Mouse (Mus musculus) midbrain, embryonic 14.5 days (tissue): ENCODE data around the gene Gm3173. TPM values are rescaled to one million over a fixed set of nuclear protein-coding genes. Genes with fewer than 3 reads are reported as not detected.
"Not testable (repeated sequence)": the region's sequence is repeated elsewhere in the genome, so short reads cannot be mapped to it uniquely, and the experiment has no call there.

Source experiments
- ATAC-seq: fragments of 200-750 bp; cut with Nextera tagmentation; 2 replicates; pipeline ENCODE4 v1.8.0; 2017; ENCODE audit warnings: moderate number of reproducible peaks, moderate library complexity; ENCODE audit not compliant: low FRiP score, low TSS enrichment
- DNase-seq: peaks from one replicate; pipeline ENCODE4 v3.0.0-alpha.2; 2015
- H3K27ac ChIP-seq: fragments of 300-500 bp; sonication (generic); replicated peaks from 2 replicates; pipeline ENCODE4 v1.5.1; 2014; ENCODE audit warnings: mild to moderate bottlenecking, low read depth, low read length, moderate library complexity
- H3K27me3 ChIP-seq: fragments of 300-500 bp; sonication (generic); 2 replicates; pipeline ENCODE4 v1.6.1; 2014; ENCODE audit warnings: low read length, control low read depth, mixed read lengths; ENCODE audit not compliant: control insufficient read depth, insufficient read depth
- H3K36me3 ChIP-seq: fragments of 300-500 bp; sonication (generic); 2 replicates; pipeline ENCODE4 v1.6.1; 2014; ENCODE audit warnings: low read length, control low read depth; ENCODE audit not compliant: control insufficient read depth, insufficient read depth
- H3K4me1 ChIP-seq: fragments of 300-500 bp; sonication (generic); 2 replicates; pipeline ENCODE4 v1.6.1; 2014; ENCODE audit warnings: mild to moderate bottlenecking, antibody characterized with exemption, low read length, control low read depth; ENCODE audit not compliant: control insufficient read depth, insufficient read depth
- H3K4me2 ChIP-seq: fragments of 300-500 bp; sonication (generic); 2 replicates; pipeline ENCODE4 v1.6.1; 2014; ENCODE audit warnings: mild to moderate bottlenecking, low read length, moderate library complexity
- H3K4me3 ChIP-seq: fragments of 300-500 bp; sonication (generic); replicated peaks from 2 replicates; pipeline ENCODE4 v1.5.1; 2014; ENCODE audit warnings: low read depth, low read length
- H3K9ac ChIP-seq: fragments of 300-500 bp; sonication (generic); replicated peaks from 2 replicates; pipeline ENCODE4 v1.6.1; 2014; ENCODE audit warnings: mild to moderate bottlenecking, low read length, moderate library complexity
- H3K9me3 ChIP-seq: fragments of 300-500 bp; sonication (generic); 2 replicates; pipeline ENCODE4 v1.6.1; 2016; ENCODE audit warnings: low read length, control low read depth, mixed read lengths; ENCODE audit not compliant: control insufficient read depth
- WGBS: fragments of 180-500 bp; shearing (Covaris S2); extraction: QIAGEN DNeasy Blood & Tissue Kit; methylation state at CpG from one replicate; pipeline ENCODE4 v1.1.7; 2014; 5-methylcytosine and 5-hydroxymethylcytosine counted together
- polyA plus RNA-seq: library from polyadenylated mRNA; unstranded; fragments of >200 nt; fragmentation: Nextera tagmentation; extraction: Ambion mirVana; gene quantifications from 2 replicates; pipeline ENCODE4 v1.2.1, GENCODE M21; 2014

The Gm3173 gene
- polyA plus RNA-seq, 1 experiment from 2014 or later = 1.7 TPM

DNA sequence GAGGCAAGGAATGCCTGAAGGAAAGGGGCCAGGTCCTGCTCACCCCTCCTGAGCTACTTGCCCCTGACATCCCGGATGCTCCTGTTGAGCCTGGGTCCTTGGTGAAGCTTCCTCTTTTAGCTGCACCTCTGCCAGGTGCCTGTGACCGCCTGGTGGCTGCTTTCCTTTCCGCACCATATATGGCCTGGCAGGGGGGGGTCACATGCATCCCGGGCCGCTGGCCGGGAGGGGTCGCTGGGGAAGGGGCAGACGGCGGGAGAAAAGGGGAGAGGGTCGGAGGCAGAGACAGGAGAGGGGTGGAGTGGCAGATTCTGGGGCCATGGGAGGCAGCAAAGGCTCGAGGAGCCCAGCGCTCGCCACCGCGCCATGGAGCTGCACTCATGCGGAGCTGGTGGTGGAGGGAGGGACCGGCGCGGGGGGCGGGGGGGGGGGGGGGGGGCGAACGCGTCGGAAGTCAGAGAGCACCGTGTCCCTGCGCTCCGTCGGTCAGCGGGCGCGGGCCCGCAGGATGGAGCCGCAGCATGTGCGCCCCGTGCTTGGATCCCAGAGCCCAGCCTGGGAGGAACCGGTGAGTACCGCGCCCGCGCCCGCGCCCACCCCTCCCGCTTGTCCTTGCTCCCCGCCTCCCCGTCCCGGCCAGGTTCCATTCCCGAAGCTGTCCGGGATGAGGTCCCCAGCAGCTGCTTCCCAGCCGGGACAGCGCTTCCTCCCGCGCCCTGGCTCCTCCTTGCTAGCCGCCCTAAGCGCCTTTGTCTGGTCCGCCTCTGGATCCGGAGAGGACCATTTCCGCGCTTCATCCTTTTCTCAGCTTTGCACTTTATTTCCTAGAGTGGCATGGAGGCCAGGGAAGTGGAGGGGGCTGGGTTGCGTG is 15.6 kb upstream of the Gm3173 start, which contains the start of gene Gm3164:
Gene Gm3164 (plus strand): TSS at position 484 of the 871 bp plus-strand sequence.
- DNase-seq = peak; percentile 48
- ATAC-seq = not testable (repeated sequence)

GRCm38 (mm10) chr14:4481445-4481844 is 50.7 kb downstream of the Gm3173 start, which contains the start of gene Gm3182:
Gm3182 (plus strand) TSS chr14:4481745.
- H3K9ac ChIP-seq, H3K27ac ChIP-seq, DNase-seq, H3K4me2 ChIP-seq, H3K4me1 ChIP-seq, H3K36me3 ChIP-seq, H3K4me3 ChIP-seq, H3K9me3 ChIP-seq, ATAC-seq, H3K27me3 ChIP-seq: not testable (repeated sequence)
- 71% methylated on average over 1 of the region's 2 CpGs for WGBS

More for the DNA sequence above, 15.6 kb upstream of the Gm3173 start, which contains the start of gene Gm3164:
- H3K9me3 ChIP-seq, H3K27me3 ChIP-seq, H3K36me3 ChIP-seq, H3K4me1 ChIP-seq, H3K27ac ChIP-seq: not testable (repeated sequence)
- peak within 1 kb of the TSS; percentile 55 for H3K9ac ChIP-seq
- WGBS = 1% methylated on average over 33 of the region's 59 CpGs
- peak within 1 kb of the TSS; percentile 53 for H3K4me2 ChIP-seq
- H3K4me3 ChIP-seq = peak within 1 kb of the TSS; percentile 41

DNA sequence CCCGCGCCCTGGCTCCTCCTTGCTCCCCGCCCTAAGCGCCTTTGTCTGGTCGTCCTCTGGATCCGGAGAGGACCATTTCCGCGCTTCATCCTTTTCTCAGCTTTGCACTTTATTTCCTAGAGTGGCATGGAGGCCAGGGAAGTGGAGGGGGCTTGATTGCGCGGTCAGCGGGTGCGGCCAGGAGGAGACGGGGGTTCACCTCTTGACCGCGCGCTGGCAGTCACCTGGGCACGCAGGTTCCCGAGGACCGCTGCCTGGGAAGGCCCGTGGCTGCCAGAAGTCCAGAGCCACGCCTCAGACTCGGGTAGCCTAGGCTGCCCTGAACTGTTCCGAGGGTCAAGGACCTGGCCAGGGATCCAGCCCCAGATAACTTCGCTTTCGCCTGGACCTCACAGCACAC is 68.6 kb downstream of the Gm3173 start:
- H3K9me3 ChIP-seq, H3K27ac ChIP-seq, H3K27me3 ChIP-seq, H3K36me3 ChIP-seq, H3K4me1 ChIP-seq, ATAC-seq: not testable (repeated sequence)
- peak; percentile 1 for DNase-seq
- H3K9ac ChIP-seq = peak overlapping the region; percentile 26; the same call in 1 of the 2 replicates
- WGBS = 3% methylated on average over 17 of the region's 25 CpGs
- H3K4me3 ChIP-seq = peak overlapping the region; percentile 31
- peak overlapping the region; percentile 50 for H3K4me2 ChIP-seq

DNA sequence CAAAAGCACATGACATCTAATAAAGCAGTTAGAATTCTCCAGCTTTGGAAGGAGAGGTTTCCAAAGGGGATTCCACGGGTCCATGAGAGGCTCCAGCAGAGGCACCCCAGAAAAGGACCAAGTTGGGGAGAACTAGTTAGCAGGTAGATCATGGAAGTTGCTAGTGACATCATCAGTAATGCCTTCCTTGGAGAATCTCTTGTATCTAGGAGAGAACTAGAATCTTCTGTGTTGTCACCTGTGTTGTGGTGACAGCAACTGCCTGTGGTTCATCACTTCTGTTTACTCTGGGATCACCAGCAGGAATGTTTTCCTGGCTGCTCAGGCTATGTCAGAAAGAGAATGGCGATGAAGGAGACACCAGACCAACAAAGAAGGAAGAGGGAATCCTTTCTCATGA is 124.3 kb downstream of the Gm3173 start, which contains the start of gene Gm3047:
Gene Gm3047 (plus strand): TSS at position 301 of the 400 bp plus-strand sequence.
- not testable (repeated sequence) for H3K27me3 ChIP-seq, H3K9me3 ChIP-seq, H3K4me2 ChIP-seq, H3K9ac ChIP-seq, ATAC-seq, DNase-seq, H3K36me3 ChIP-seq, H3K27ac ChIP-seq, H3K4me1 ChIP-seq, H3K4me3 ChIP-seq
- no CpG with 5 or more reads among the region's 2 CpGs for WGBS

Other genes starting within 250 kb of the Gm3173 start
- 9.2 and 11.9 TPM in 2 replicates for gene Gm2974, start 248.4 kb upstream of the Gm3173 start, polyA plus RNA-seq
- not detected in 2 replicates for gene Gm3138, start 181.4 kb upstream of the Gm3173 start, polyA plus RNA-seq
- not detected in 2 replicates for gene Gm3149, start 113.7 kb upstream of the Gm3173 start, polyA plus RNA-seq
- gene 2610042L04Rik, start 96.2 kb upstream of the Gm3173 start, polyA plus RNA-seq = 5.9 and 7.7 TPM in 2 replicates
- gene Gm3159, start 33.5 kb upstream of the Gm3173 start, polyA plus RNA-seq = not detected in 2 replicates
- gene Gm3164, start 15.5 kb upstream of the Gm3173 start, polyA plus RNA-seq = 6.2 and 8.7 TPM in 2 replicates
- not detected in 2 replicates for gene Gm3182, start 50.8 kb downstream of the Gm3173 start, polyA plus RNA-seq
- not detected in 2 replicates for gene Gm3047, start 124.4 kb downstream of the Gm3173 start, polyA plus RNA-seq
- not detected in 2 replicates for gene Gm8159, start 201.4 kb downstream of the Gm3173 start, polyA plus RNA-seq
- 1.2 and 2.1 TPM in 2 replicates for gene Gm3239, start 233.2 kb downstream of the Gm3173 start, polyA plus RNA-seq